Mouse (Mus musculus) forelimb bud, embryonic 11.5 days (tissue): ENCODE measurements around the gene Csnk2b.
"Not testable (repeated sequence)": the region's sequence is repeated elsewhere in the genome, so short reads cannot be mapped to it uniquely, and the experiment has no call there.

Experiments used
- DNase-seq: peaks from one replicate; pipeline ENCODE4 v3.0.0-alpha.2; 2012; ENCODE audit warnings: low read depth, low spot score

The Csnk2b gene

GRCm38 (mm10) chr17:35152121-35152520, 30.3 kb upstream of the Csnk2b start:
- no peak for DNase-seq

GRCm38 (mm10) chr17:35147922-35148639, 26.2 kb upstream of the Csnk2b start:
- DNase-seq, result no peak

- peak; percentile 25 for DNase-seq
Measured at GRCm38 (mm10) chr17:35147348-35147747, 25.5 kb upstream of the Csnk2b start.

GRCm38 (mm10) chr17:35146139-35146538, 24.3 kb upstream of the Csnk2b start:
- DNase-seq, result no peak

DNA sequence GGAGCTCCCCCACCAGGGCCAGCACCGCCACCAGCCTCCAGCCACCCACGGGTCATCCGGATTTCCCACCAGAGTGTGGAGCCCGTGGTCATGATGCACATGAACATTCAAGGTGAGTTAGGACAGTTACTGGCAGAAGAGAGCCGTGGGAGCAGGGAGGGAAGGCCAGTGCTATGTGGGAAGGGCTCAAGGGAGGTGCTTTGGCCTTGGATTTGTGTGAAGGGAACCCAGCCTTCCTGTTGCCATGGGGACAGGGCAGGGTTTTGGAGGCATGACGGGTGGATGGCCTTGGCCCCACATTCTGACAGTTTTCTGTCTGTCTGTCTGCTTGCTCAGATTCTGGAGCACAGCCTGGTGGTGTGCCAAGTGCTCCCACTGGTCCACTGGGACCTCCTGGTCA, 20.1 kb upstream of the Csnk2b start:
- no peak for DNase-seq

DNA sequence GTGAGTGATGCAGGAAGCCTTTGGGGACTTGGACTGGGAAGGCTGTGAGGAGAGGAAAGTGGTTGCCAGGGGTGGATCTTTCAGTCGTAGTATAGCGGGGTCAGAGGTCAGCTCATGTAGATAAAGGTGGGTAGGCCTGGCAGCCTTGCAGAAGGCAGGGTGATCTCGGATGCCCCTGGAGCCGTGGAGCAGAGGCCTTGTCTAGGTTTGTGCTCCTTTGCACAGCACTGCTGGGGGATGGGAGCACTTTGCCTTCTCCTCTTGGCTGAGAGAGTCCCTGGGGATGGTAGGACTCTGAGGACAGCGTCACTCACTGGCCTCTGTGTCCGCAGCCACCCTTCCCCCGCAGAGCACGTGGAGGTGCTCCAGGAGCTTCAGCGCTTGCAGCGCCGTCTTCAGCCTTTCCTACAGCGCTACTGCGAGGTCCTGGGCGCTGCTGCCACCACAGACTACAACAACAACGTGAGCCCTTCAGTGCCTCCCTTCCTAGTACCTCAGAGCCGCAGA, 18.7 kb upstream of the Csnk2b start:
- no peak for DNase-seq

GRCm38 (mm10) chr17:35139269-35139668, 17.4 kb upstream of the Csnk2b start:
- no peak for DNase-seq

GRCm38 (mm10) chr17:35135591-35136320, 13.9 kb upstream of the Csnk2b start:
- no peak for DNase-seq

DNA sequence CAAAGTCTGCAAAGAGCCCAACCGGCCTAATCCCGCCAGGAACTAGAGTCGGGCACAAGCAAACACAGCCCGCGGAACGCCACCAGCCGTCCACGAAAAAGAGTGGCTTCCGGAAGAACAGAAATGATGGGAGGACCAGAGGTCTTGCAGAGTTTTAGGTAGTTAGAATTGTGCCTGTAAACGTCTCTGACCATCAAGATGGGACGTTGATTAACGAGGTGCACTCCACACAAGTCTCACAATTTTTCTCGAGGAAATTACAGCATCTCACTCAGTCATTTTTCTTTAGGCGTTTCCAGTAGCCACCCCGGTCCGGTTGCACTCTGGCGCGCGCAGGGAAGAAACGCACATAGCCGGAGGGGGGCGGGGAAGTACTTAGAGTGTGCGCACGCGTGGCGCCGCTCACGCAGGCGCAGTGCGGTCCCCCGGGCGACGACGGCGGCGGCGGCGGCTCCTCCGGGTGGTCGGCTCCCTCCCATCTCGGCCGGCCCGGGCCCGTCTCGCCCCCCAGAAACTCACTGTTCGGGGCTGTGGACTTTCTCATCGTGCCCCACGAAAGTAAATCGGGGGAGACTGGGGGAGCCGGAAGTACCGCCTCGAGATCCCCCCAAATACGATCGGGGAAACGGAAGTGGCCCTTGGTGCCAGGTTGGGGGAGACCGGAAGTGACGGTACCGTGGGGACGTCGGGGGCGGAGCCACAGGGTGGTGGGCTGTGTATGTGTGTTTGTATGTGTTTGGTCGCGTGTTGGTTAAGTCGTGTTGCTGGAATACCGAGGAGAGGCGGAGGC, 13.1 kb upstream of the Csnk2b start, which contains the start of gene Bag6:
Gene Bag6 (plus strand): TSS at position 378 of the 790 bp plus-strand sequence.
- DNase-seq, result peak; percentile 95

DNA sequence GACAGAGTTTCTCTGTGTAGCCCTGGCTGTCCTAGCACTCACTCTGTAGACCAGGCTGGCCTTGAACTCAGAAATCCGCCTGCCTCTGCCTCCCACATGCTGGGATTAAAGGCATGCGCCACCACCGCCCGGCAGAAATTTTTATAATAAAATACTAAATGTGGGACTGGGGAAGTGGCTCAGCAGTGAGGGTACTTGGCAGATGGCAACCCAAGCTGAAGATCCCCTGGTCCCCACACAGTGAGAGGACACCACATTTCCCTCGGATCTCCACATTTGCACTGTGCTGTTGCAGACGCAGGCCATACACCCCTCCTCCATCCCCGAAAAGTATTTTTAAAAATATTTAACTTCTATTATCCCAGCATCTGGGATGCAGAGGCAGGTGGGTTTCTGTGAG, 11.7 kb upstream of the Csnk2b start:
- DNase-seq, result no peak

GRCm38 (mm10) chr17:35132174-35132560, 10.3 kb upstream of the Csnk2b start:
- DNase-seq, result no peak

- no peak for DNase-seq
Measured at GRCm38 (mm10) chr17:35131500-35132173, 9.8 kb upstream of the Csnk2b start, which contains the start of gene Apom. Gene Apom, minus strand, starts transcription at chr17:35132050.

DNA sequence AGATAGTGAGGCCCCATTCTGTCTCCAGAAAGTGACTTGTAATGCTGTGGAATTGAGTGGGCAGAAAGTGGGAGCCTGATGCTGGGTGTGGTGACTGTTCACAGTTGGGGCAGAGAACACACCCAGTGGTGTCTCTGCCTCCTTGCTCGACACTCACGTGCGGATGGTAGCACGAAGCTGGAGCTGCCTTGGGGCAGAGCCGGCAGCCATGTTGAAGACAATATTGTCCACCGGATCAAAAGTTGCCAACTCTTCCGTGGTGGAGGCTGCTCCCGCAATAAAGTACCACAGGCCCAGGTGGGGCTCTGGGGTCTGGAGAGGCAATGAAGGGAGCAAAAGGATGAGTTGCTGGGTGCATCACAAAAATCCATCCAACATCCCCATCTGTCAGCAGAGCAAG, 9.2 kb upstream of the Csnk2b start:
- DNase-seq, result no peak

DNA sequence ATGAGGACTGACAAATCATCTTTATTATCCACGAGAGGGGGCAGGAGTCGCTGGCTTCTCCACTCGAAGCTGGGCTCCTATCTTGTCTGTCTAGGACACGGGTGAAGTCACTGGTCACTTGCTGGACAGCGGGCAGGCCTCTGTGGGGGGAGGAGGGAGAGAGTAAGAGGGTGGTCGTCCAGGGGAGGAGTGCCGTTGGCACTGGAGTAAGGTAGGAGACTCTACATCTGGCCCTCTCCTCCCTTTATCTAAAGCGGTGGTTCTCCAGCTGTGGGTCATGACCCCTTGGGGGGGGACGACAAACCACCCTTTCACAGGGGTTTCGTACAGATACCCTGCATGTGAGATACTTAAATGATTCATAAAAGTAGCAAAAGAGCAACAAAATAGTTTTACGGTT, 7.1 kb upstream of the Csnk2b start:
- DNase-seq, result no peak

GRCm38 (mm10) chr17:35127017-35127416, 5.2 kb upstream of the Csnk2b start:
- DNase-seq, result no peak

- DNase-seq, result peak; percentile 61
Measured at GRCm38 (mm10) chr17:35126206-35126611, 4.4 kb upstream of the Csnk2b start, which contains the start of gene D17H6S53E. Gene D17H6S53E, plus strand, starts transcription at chr17:35126373.

DNA sequence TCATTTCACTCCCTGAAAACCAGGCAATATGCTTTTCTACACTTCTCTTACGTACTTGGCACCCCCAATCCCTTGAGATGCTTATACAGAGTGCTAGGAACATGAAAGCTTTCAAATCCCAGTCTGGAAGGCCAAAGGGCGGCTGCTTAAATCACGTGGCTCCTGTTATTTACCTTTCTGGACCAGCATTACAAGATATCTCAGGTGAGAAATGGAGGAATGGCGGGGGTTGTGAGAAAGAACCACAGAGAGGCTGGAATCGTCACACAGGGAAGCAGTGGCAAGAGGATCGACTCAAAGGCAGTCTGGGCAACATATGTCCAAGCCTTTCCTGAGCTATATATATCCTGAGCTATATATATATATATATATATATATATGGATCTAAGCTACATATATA, 3.7 kb upstream of the Csnk2b start:
- no peak for DNase-seq

DNA sequence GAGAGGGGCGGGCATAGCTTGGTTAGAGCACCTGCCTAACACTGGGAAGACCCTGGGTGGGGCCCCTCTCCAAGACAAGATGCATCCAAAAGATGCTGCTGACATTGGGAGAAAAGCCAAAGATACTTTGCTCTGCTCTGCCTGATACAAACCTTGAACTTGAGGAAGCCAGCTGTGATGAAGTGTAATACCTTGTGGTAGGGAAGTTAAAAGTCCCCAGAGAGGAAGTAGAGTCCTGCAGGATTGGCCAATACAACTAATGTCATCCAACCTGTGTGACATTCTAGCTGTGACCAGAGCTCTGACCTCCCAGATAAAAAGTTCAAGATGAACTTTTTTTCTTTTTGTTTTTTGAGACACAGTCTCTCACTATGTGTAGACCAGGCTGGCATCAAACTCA, 3.2 kb upstream of the Csnk2b start:
- DNase-seq, result no peak

DNA sequence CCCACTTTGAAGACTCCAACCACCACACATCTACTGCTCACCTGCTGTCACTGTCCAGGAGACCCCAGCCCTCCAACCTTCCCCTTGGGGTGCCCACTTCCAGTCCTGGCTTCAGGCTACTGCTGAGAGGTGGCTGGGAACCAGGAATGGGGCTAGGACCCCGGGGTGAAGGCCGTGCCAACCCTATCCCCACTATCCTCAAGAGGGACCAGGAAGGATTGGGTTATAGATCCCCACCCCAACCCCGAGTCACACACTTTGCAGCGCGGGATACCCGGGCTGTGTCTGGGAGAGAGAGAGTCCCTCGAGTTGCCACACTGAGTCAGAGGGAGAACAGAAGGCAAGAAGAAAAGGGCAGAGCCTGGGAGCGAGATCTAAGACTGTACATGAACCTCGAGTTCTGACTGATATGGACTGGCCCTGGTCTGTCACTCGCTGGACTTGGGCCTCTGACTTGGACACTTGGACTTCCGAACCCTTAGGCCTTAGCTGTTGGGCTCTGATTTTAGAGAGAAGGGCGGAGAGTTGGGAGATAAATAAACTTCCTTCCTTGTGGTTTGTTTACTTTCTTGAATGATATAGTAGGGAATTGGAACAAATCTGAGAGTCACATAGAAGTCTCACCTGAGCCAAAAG, 2.5 kb upstream of the Csnk2b start:
- not testable (repeated sequence) for DNase-seq

DNA sequence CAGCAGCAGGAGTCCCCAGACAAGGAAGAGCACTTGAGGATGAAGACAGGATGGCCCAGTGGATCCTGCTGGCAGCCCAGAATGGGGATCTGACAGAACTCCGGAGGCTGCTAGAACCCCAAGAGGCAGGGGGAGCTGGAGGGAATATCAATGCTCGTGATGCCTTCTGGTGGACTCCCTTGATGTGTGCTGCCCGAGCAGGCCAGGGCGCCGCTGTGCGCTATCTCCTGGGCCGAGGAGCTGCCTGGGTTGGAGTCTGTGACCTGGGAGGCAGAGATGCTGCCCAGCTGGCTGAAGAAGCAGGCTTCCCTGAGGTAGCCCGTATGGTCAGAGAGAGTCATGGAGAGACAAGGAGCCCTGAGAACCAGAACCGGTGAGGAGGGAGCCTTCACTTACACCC, 1.4 kb upstream of the Csnk2b start:
- not testable (repeated sequence) for DNase-seq
